Mouse (Mus musculus): ENCODE data around the gene Ikbkg. TPM values are rescaled to one million over a fixed set of nuclear protein-coding genes. Genes with fewer than 3 reads are reported as not detected.
A peak's percentile ranks its signal among the peaks of the same experiment; 100 is the strongest.
"Not testable (repeated sequence)": the region's sequence is repeated elsewhere in the genome, so short reads cannot be mapped to it uniquely, and the experiment has no call there.

Gene Ikbkg
- polyA plus RNA-seq, 1 experiment from 2014 or later = 19.1 TPM

GRCm38 (mm10) chrX:74427116-74427515 lies 34.0 kb downstream of the Ikbkg start:
- no peaks in the 10 kb centered on the region for H3K4me1 ChIP-seq (ENCODE audit: control insufficient read depth, insufficient read depth, low read length)
- H3K9me3 ChIP-seq (ENCODE audit: control insufficient read depth, low read length) = no peaks in the 10 kb centered on the region
- no peak overlapping the region for H3K27ac ChIP-seq (replicated peaks; ENCODE audit: low read depth, low read length)
- H3K4me3 ChIP-seq (ENCODE audit: low read depth, low read length) = no peak overlapping the region
- 80% methylated on average over 3 of the region's 3 CpGs for WGBS
- H3K27me3 ChIP-seq (ENCODE audit: control insufficient read depth, insufficient read depth, low read length) = no peaks in the 10 kb centered on the region
- ATAC-seq (ENCODE audit: insufficient number of reproducible peaks, low FRiP score, low TSS enrichment, low read depth) = no peak
- H3K36me3 ChIP-seq (ENCODE audit: control insufficient read depth, insufficient read depth, low read length) = no peaks in the 10 kb centered on the region
- H3K4me2 ChIP-seq (ENCODE audit: low read depth, severe bottlenecking) = no peak overlapping the region
- H3K9ac ChIP-seq (ENCODE audit: low read length) = no peak overlapping the region
- no peak for DNase-seq (ENCODE audit: low spot score)

- peak overlapping the region; percentile 50 for H3K4me3 ChIP-seq (ENCODE audit: low read depth, low read length)
These were observed 35.2 kb downstream of the Ikbkg start for GRCm38 (mm10) chrX:74428146-74428825.

GRCm38 (mm10) chrX:74428826-74429276 lies 35.8 kb downstream of the Ikbkg start, which contains the start of gene G6pdx:
Gene G6pdx, minus strand, starts transcription at chrX:74429194.
- Histone ChIP-seq H3K4me2 (ENCODE audit: low read depth, severe bottlenecking) (peak within 1 kb of the TSS; percentile 54), H3K4me1 (ENCODE audit: control insufficient read depth, insufficient read depth, low read length) (no peaks in the 10 kb centered on the region), H3K27ac (replicated peaks; ENCODE audit: low read depth, low read length) (peak within 1 kb of the TSS; percentile 47; the same call in 1 of the 2 replicates), H3K9ac (ENCODE audit: low read length) (peak within 1 kb of the TSS; percentile 51), H3K27me3 (ENCODE audit: control insufficient read depth, insufficient read depth, low read length) (no peaks in the 10 kb centered on the region), H3K4me3 (ENCODE audit: low read depth, low read length) (peak within 1 kb of the TSS; percentile 50), H3K36me3 (ENCODE audit: control insufficient read depth, insufficient read depth, low read length) (no peaks in the 10 kb centered on the region), H3K9me3 (ENCODE audit: control insufficient read depth, low read length) (no peaks in the 10 kb centered on the region)
- ATAC-seq (ENCODE audit: insufficient number of reproducible peaks, low FRiP score, low TSS enrichment, low read depth) (peak; percentile 88), DNase-seq (ENCODE audit: low spot score) (peak; percentile 86)
- 16% methylated on average over 24 of the region's 25 CpGs for WGBS

More at GRCm38 (mm10) chrX:74428146-74428825, 35.2 kb downstream of the Ikbkg start:
- Histone ChIP-seq H3K36me3 (ENCODE audit: control insufficient read depth, insufficient read depth, low read length) (no peaks in the 10 kb centered on the region), H3K27me3 (ENCODE audit: control insufficient read depth, insufficient read depth, low read length) (no peaks in the 10 kb centered on the region), H3K9me3 (ENCODE audit: control insufficient read depth, low read length) (no peaks in the 10 kb centered on the region), H3K9ac (ENCODE audit: low read length) (peak overlapping the region; percentile 49), H3K4me1 (ENCODE audit: control insufficient read depth, insufficient read depth, low read length) (no peaks in the 10 kb centered on the region), H3K27ac (replicated peaks; ENCODE audit: low read depth, low read length) (no peak overlapping the region), H3K4me2 (ENCODE audit: low read depth, severe bottlenecking) (peak overlapping the region; percentile 54)
- DNase-seq (ENCODE audit: low spot score) = peak; percentile 21
- peak; percentile 58; the same call in 1 of the 2 replicates for ATAC-seq (ENCODE audit: insufficient number of reproducible peaks, low FRiP score, low TSS enrichment, low read depth)
- 30% methylated on average over 35 of the region's 35 CpGs for WGBS

GRCm38 (mm10) chrX:74429290-74429821 lies 36.3 kb downstream of the Ikbkg start:
- Histone ChIP-seq H3K27me3 (ENCODE audit: control insufficient read depth, insufficient read depth, low read length) (no peaks in the 10 kb centered on the region), H3K27ac (replicated peaks; ENCODE audit: low read depth, low read length) (peak overlapping the region; percentile 47; the same call in 1 of the 2 replicates), H3K9me3 (ENCODE audit: control insufficient read depth, low read length) (no peaks in the 10 kb centered on the region), H3K9ac (ENCODE audit: low read length) (peak overlapping the region; percentile 51), H3K36me3 (ENCODE audit: control insufficient read depth, insufficient read depth, low read length) (no peaks in the 10 kb centered on the region), H3K4me1 (ENCODE audit: control insufficient read depth, insufficient read depth, low read length) (no peaks in the 10 kb centered on the region), H3K4me2 (ENCODE audit: low read depth, severe bottlenecking) (peak overlapping the region; percentile 54), H3K4me3 (ENCODE audit: low read depth, low read length) (peak overlapping the region; percentile 50)
- ATAC-seq (ENCODE audit: insufficient number of reproducible peaks, low FRiP score, low TSS enrichment, low read depth) (peak; percentile 55), DNase-seq (ENCODE audit: low spot score) (peak; percentile 73)
- 16% methylated on average over 22 of the region's 22 CpGs for WGBS

GRCm38 (mm10) chrX:74451157-74451912 lies 58.2 kb downstream of the Ikbkg start:
- no peak overlapping the region for H3K4me2 ChIP-seq (ENCODE audit: low read depth, severe bottlenecking)
- no peak overlapping the region for H3K9ac ChIP-seq (ENCODE audit: low read length)
- ATAC-seq (ENCODE audit: insufficient number of reproducible peaks, low FRiP score, low TSS enrichment, low read depth) (no peak), DNase-seq (ENCODE audit: low spot score) (no peak)
- no peak overlapping the region for H3K27ac ChIP-seq (replicated peaks; ENCODE audit: low read depth, low read length)
- 79% methylated on average over 4 of the region's 4 CpGs for WGBS
- no peak overlapping the region for H3K4me3 ChIP-seq (ENCODE audit: low read depth, low read length)
- no peaks in the 10 kb centered on the region for H3K9me3 ChIP-seq (ENCODE audit: control insufficient read depth, low read length)
- H3K27me3 ChIP-seq (ENCODE audit: control insufficient read depth, insufficient read depth, low read length) = no peaks in the 10 kb centered on the region
- no peaks in the 10 kb centered on the region for H3K4me1 ChIP-seq (ENCODE audit: control insufficient read depth, insufficient read depth, low read length)
- no peaks in the 10 kb centered on the region for H3K36me3 ChIP-seq (ENCODE audit: control insufficient read depth, insufficient read depth, low read length)

- Histone ChIP-seq H3K4me1 (ENCODE audit: control insufficient read depth, insufficient read depth, low read length) (no peaks in the 10 kb centered on the region), H3K9ac (ENCODE audit: low read length) (no peak overlapping the region), H3K9me3 (ENCODE audit: control insufficient read depth, low read length) (no peaks in the 10 kb centered on the region), H3K27me3 (ENCODE audit: control insufficient read depth, insufficient read depth, low read length) (no peaks in the 10 kb centered on the region), H3K4me2 (ENCODE audit: low read depth, severe bottlenecking) (no peak overlapping the region), H3K4me3 (ENCODE audit: low read depth, low read length) (no peak overlapping the region), H3K36me3 (ENCODE audit: control insufficient read depth, insufficient read depth, low read length) (no peaks in the 10 kb centered on the region), H3K27ac (replicated peaks; ENCODE audit: low read depth, low read length) (no peak overlapping the region)
- WGBS = 11% methylated on average over 4 of the region's 4 CpGs
- no peak for ATAC-seq (ENCODE audit: insufficient number of reproducible peaks, low FRiP score, low TSS enrichment, low read depth)
- DNase-seq (ENCODE audit: low spot score) = no peak
These were observed 59.7 kb downstream of the Ikbkg start for GRCm38 (mm10) chrX:74452773-74453172.

GRCm38 (mm10) chrX:74481349-74481885 lies 88.3 kb downstream of the Ikbkg start, which contains the start of gene Gm6880:
Gene Gm6880, minus strand, starts transcription at chrX:74481399.
- 78% methylated on average over 14 of the region's 14 CpGs for WGBS
- ATAC-seq (ENCODE audit: insufficient number of reproducible peaks, low FRiP score, low TSS enrichment, low read depth); H3K9me3 ChIP-seq (ENCODE audit: control insufficient read depth, low read length); H3K4me2 ChIP-seq (ENCODE audit: low read depth, severe bottlenecking); DNase-seq (ENCODE audit: low spot score); H3K27me3 ChIP-seq (ENCODE audit: control insufficient read depth, insufficient read depth, low read length); H3K4me1 ChIP-seq (ENCODE audit: control insufficient read depth, insufficient read depth, low read length); H3K4me3 ChIP-seq (ENCODE audit: low read depth, low read length); H3K36me3 ChIP-seq (ENCODE audit: control insufficient read depth, insufficient read depth, low read length); H3K9ac ChIP-seq (ENCODE audit: low read length); H3K27ac ChIP-seq (replicated peaks; ENCODE audit: low read depth, low read length): not testable (repeated sequence)

- DNase-seq (ENCODE audit: low spot score) (no peak), ATAC-seq (ENCODE audit: insufficient number of reproducible peaks, low FRiP score, low TSS enrichment, low read depth) (no peak)
- 73% methylated on average over 1 of the region's 1 CpGs for WGBS
- H3K27ac ChIP-seq (replicated peaks; ENCODE audit: low read depth, low read length) = no peak overlapping the region
- no peak overlapping the region for H3K4me3 ChIP-seq (ENCODE audit: low read depth, low read length)
- no peaks in the 10 kb centered on the region for H3K27me3 ChIP-seq (ENCODE audit: control insufficient read depth, insufficient read depth, low read length)
- no peaks in the 10 kb centered on the region for H3K36me3 ChIP-seq (ENCODE audit: control insufficient read depth, insufficient read depth, low read length)
- H3K9me3 ChIP-seq (ENCODE audit: control insufficient read depth, low read length) = no peaks in the 10 kb centered on the region
- H3K4me1 ChIP-seq (ENCODE audit: control insufficient read depth, insufficient read depth, low read length) = no peaks in the 10 kb centered on the region
- H3K4me2 ChIP-seq (ENCODE audit: low read depth, severe bottlenecking) = no peak overlapping the region
- no peak overlapping the region for H3K9ac ChIP-seq (ENCODE audit: low read length)
These were observed 104.0 kb downstream of the Ikbkg start for GRCm38 (mm10) chrX:74497131-74497530.

Measured in limb, embryonic 11.5 days (tissue).